Mouse (Mus musculus): ENCODE measurements around the gene Wdhd1.
A peak's percentile ranks its signal among the peaks of the same experiment; 100 is the strongest.
"Not testable (repeated sequence)": the region's sequence is repeated elsewhere in the genome, so short reads cannot be mapped to it uniquely, and the experiment has no call there.

The Wdhd1 gene

GRCm38 (mm10) chr14:47276637-47277393, at the start of gene Wdhd1, which contains the start of gene Socs4:
Gene Wdhd1, minus strand, starts transcription at chr14:47276857.
Gene Socs4, plus strand, starts transcription at chr14:47276931.
- peak; percentile 93 for DNase-seq (ENCODE audit: low spot score)

GRCm38 (mm10) chr14:47325965-47326761, 49.5 kb upstream of the Wdhd1 start:
- no peak for DNase-seq (ENCODE audit: low spot score)

GRCm38 (mm10) chr14:47321581-47321980, 44.9 kb upstream of the Wdhd1 start:
- DNase-seq (ENCODE audit: low spot score), result not testable (repeated sequence)

GRCm38 (mm10) chr14:47319362-47319761, 42.7 kb upstream of the Wdhd1 start:
- DNase-seq (ENCODE audit: low spot score), result no peak

- no peak for DNase-seq (ENCODE audit: low spot score)
Observed at GRCm38 (mm10) chr14:47310342-47311181, 33.9 kb upstream of the Wdhd1 start.

- DNase-seq (ENCODE audit: low spot score), result no peak
Observed at GRCm38 (mm10) chr14:47309061-47309460, 32.4 kb upstream of the Wdhd1 start.

GRCm38 (mm10) chr14:47307669-47308068, 31.0 kb upstream of the Wdhd1 start:
- DNase-seq (ENCODE audit: low spot score), result no peak

- DNase-seq (ENCODE audit: low spot score), result no peak
Observed at GRCm38 (mm10) chr14:47305933-47306332, 29.3 kb upstream of the Wdhd1 start.

- DNase-seq (ENCODE audit: low spot score), result no peak
Observed at GRCm38 (mm10) chr14:47304814-47305405, 28.3 kb upstream of the Wdhd1 start.

- no peak for DNase-seq (ENCODE audit: low spot score)
Observed at GRCm38 (mm10) chr14:47302885-47303680, 26.4 kb upstream of the Wdhd1 start.

- DNase-seq (ENCODE audit: low spot score), result no peak
Observed at GRCm38 (mm10) chr14:47298819-47299261, 22.2 kb upstream of the Wdhd1 start.

- DNase-seq (ENCODE audit: low spot score), result peak; percentile 15
Observed at GRCm38 (mm10) chr14:47298408-47298792, 21.7 kb upstream of the Wdhd1 start.

GRCm38 (mm10) chr14:47297785-47298407, 21.2 kb upstream of the Wdhd1 start, which contains the start of gene Mapk1ip1l:
Gene Mapk1ip1l, plus strand, starts transcription at chr14:47298266.
- peak; percentile 95 for DNase-seq (ENCODE audit: low spot score)

GRCm38 (mm10) chr14:47296232-47296631, 19.6 kb upstream of the Wdhd1 start:
- no peak for DNase-seq (ENCODE audit: low spot score)

GRCm38 (mm10) chr14:47294136-47294535, 17.5 kb upstream of the Wdhd1 start:
- no peak for DNase-seq (ENCODE audit: low spot score)

GRCm38 (mm10) chr14:47291772-47292171, 15.1 kb upstream of the Wdhd1 start:
- DNase-seq (ENCODE audit: low spot score), result no peak

GRCm38 (mm10) chr14:47287021-47287420, 10.4 kb upstream of the Wdhd1 start:
- DNase-seq (ENCODE audit: low spot score), result no peak

- DNase-seq (ENCODE audit: low spot score), result no peak
Observed at GRCm38 (mm10) chr14:47286215-47286614, 9.6 kb upstream of the Wdhd1 start.

GRCm38 (mm10) chr14:47285271-47285670, 8.6 kb upstream of the Wdhd1 start:
- DNase-seq (ENCODE audit: low spot score), result no peak

- no peak for DNase-seq (ENCODE audit: low spot score)
Observed at GRCm38 (mm10) chr14:47283568-47283967, 6.9 kb upstream of the Wdhd1 start.

Measured in ovary, postnatal 14 days (tissue).